Mouse (Mus musculus) kidney, embryonic 16.5 days (tissue): ENCODE measurements around the gene Unc13b. TPM values are rescaled to one million over a fixed set of nuclear protein-coding genes. Genes with fewer than 3 reads are reported as not detected.
A peak's percentile ranks its signal among the peaks of the same experiment; 100 is the strongest.

ENCODE experiments used
- ATAC-seq: fragments of 200-750 bp; cut with Nextera tagmentation; 2 replicates; pipeline ENCODE4 v1.8.0; 2017; ENCODE audit warnings: moderate TSS enrichment; ENCODE audit not compliant: low FRiP score, low TSS enrichment
- H3K27ac ChIP-seq: fragments of 300-500 bp; sonication (generic); 2 replicates; pipeline ENCODE4 v1.5.1; 2014; ENCODE audit warnings: low read length
- H3K27me3 ChIP-seq: fragments of 300-500 bp; sonication (generic); 2 replicates; pipeline ENCODE4 v1.6.1; 2014; ENCODE audit warnings: low read length, control low read depth, mixed read lengths; ENCODE audit not compliant: insufficient read depth
- H3K36me3 ChIP-seq: fragments of 300-500 bp; sonication (generic); 2 replicates; pipeline ENCODE4 v1.6.1; 2014; ENCODE audit warnings: low read length, control low read depth, mixed read lengths; ENCODE audit not compliant: insufficient read depth
- H3K4me1 ChIP-seq: fragments of 300-500 bp; sonication (generic); 2 replicates; pipeline ENCODE4 v1.6.1; 2014; ENCODE audit warnings: low read length, control low read depth, mixed read lengths; ENCODE audit not compliant: insufficient read depth
- H3K4me2 ChIP-seq: fragments of 300-500 bp; sonication (generic); replicated peaks from 2 replicates; pipeline ENCODE4 v1.6.1; 2014; ENCODE audit warnings: low read depth, low read length
- H3K4me3 ChIP-seq: fragments of 300-500 bp; sonication (generic); 2 replicates; pipeline ENCODE4 v1.5.1; 2014; ENCODE audit warnings: mild to moderate bottlenecking, low read length
- H3K9ac ChIP-seq: fragments of 300-500 bp; sonication (generic); replicated peaks from 2 replicates; pipeline ENCODE4 v1.6.1; 2014; ENCODE audit warnings: low read length
- H3K9me3 ChIP-seq: fragments of 300-500 bp; sonication (generic); 2 replicates; pipeline ENCODE4 v1.6.1; 2016; ENCODE audit warnings: low read length, control low read depth
- WGBS: fragments of 180-500 bp; shearing (Covaris S2); extraction: QIAGEN DNeasy Blood & Tissue Kit; methylation state at CpG from one replicate; pipeline ENCODE4 v1.1.7; 2014; 5-methylcytosine and 5-hydroxymethylcytosine counted together
- polyA plus RNA-seq: library from polyadenylated mRNA; unstranded; fragments of >200 nt; fragmentation: Nextera tagmentation; extraction: Ambion mirVana; gene quantifications from 2 replicates; pipeline ENCODE4 v1.2.1, GENCODE M21; 2015

Unc13b gene
- polyA plus RNA-seq, 1 experiment from 2014 or later = 6.8 TPM

- ATAC-seq = peak; percentile 65
- Histone ChIP-seq H3K4me3 (no peak overlapping the region), H3K9ac (no peak overlapping the region), H3K4me1 (peaks cover 6% of the 10 kb centered on the region; the same call in 1 of the 2 replicates), H3K36me3 (no peaks in the 10 kb centered on the region), H3K9me3 (no peaks in the 10 kb centered on the region), H3K27ac (no peak overlapping the region), H3K4me2 (no peak overlapping the region), H3K27me3 (no peaks in the 10 kb centered on the region)
- 24% methylated on average over 7 of the region's 7 CpGs for WGBS
Observed at GRCm38 (mm10) chr4:43078071-43078718, 19.4 kb downstream of the Unc13b start.

GRCm38 (mm10) chr4:43082458-43082857 is 23.7 kb downstream of the Unc13b start:
- Histone ChIP-seq H3K4me2 (no peak overlapping the region), H3K27me3 (no peaks in the 10 kb centered on the region), H3K9me3 (no peaks in the 10 kb centered on the region), H3K4me1 (peaks cover 6% of the 10 kb centered on the region; the same call in 1 of the 2 replicates), H3K27ac (no peak overlapping the region), H3K4me3 (no peak overlapping the region), H3K9ac (no peak overlapping the region), H3K36me3 (no peaks in the 10 kb centered on the region)
- ATAC-seq = no peak
- WGBS = 68% methylated on average over 2 of the region's 2 CpGs

- Histone ChIP-seq H3K9me3 (no peaks in the 10 kb centered on the region), H3K4me3 (no peak overlapping the region), H3K4me1 (no peaks in the 10 kb centered on the region), H3K4me2 (no peak overlapping the region), H3K27ac (no peak overlapping the region), H3K27me3 (no peaks in the 10 kb centered on the region), H3K9ac (no peak overlapping the region), H3K36me3 (no peaks in the 10 kb centered on the region)
- 85% methylated on average over 2 of the region's 2 CpGs for WGBS
- ATAC-seq = no peak
Observed at GRCm38 (mm10) chr4:43089950-43090349, 31.2 kb downstream of the Unc13b start.

- 64% methylated on average over 4 of the region's 4 CpGs for WGBS
Observed at GRCm38 (mm10) chr4:43091183-43091582, 32.4 kb downstream of the Unc13b start.

GRCm38 (mm10) chr4:43113491-43113890 is 54.7 kb downstream of the Unc13b start:
- ATAC-seq = no peak
- H3K36me3 ChIP-seq = no peaks in the 10 kb centered on the region
- no peak overlapping the region for H3K27ac ChIP-seq
- H3K4me2 ChIP-seq = no peak overlapping the region
- no peak overlapping the region for H3K9ac ChIP-seq
- H3K4me3 ChIP-seq = no peak overlapping the region
- H3K4me1 ChIP-seq = no peaks in the 10 kb centered on the region
- no peaks in the 10 kb centered on the region for H3K9me3 ChIP-seq
- no peaks in the 10 kb centered on the region for H3K27me3 ChIP-seq

More at GRCm38 (mm10) chr4:43091183-43091582, 32.4 kb downstream of the Unc13b start:
- Histone ChIP-seq H3K4me3 (no peak overlapping the region), H3K9ac (no peak overlapping the region), H3K36me3 (no peaks in the 10 kb centered on the region), H3K27me3 (no peaks in the 10 kb centered on the region), H3K9me3 (no peaks in the 10 kb centered on the region), H3K27ac (no peak overlapping the region), H3K4me2 (no peak overlapping the region), H3K4me1 (no peaks in the 10 kb centered on the region)
- ATAC-seq = no peak

GRCm38 (mm10) chr4:43114512-43114911 is 55.8 kb downstream of the Unc13b start:
- Histone ChIP-seq H3K4me1 (no peaks in the 10 kb centered on the region), H3K36me3 (no peaks in the 10 kb centered on the region), H3K9me3 (no peaks in the 10 kb centered on the region), H3K27ac (no peak overlapping the region), H3K4me2 (no peak overlapping the region), H3K9ac (no peak overlapping the region), H3K27me3 (no peaks in the 10 kb centered on the region), H3K4me3 (no peak overlapping the region)
- 82% methylated on average over 2 of the region's 2 CpGs for WGBS
- no peak for ATAC-seq

- Histone ChIP-seq H3K9me3 (no peaks in the 10 kb centered on the region), H3K36me3 (no peaks in the 10 kb centered on the region), H3K9ac (no peak overlapping the region), H3K4me2 (no peak overlapping the region), H3K4me3 (no peak overlapping the region), H3K4me1 (no peaks in the 10 kb centered on the region), H3K27me3 (no peaks in the 10 kb centered on the region), H3K27ac (no peak overlapping the region)
- ATAC-seq = no peak
- WGBS = 13% methylated on average over 2 of the region's 2 CpGs
Observed at GRCm38 (mm10) chr4:43114946-43115345, 56.2 kb downstream of the Unc13b start.

GRCm38 (mm10) chr4:43116249-43116648 is 57.5 kb downstream of the Unc13b start:
- no peak overlapping the region for H3K9ac ChIP-seq
- WGBS = 73% methylated on average over 2 of the region's 2 CpGs
- H3K27ac ChIP-seq = no peak overlapping the region
- H3K36me3 ChIP-seq = no peaks in the 10 kb centered on the region
- H3K27me3 ChIP-seq = no peaks in the 10 kb centered on the region
- ATAC-seq = no peak
- H3K4me1 ChIP-seq = no peaks in the 10 kb centered on the region
- H3K4me2 ChIP-seq = no peak overlapping the region
- H3K4me3 ChIP-seq = no peak overlapping the region
- no peaks in the 10 kb centered on the region for H3K9me3 ChIP-seq

- no peak for ATAC-seq
- H3K27ac ChIP-seq = no peak overlapping the region
- WGBS = 80% methylated on average over 3 of the region's 3 CpGs
- H3K9ac ChIP-seq = no peak overlapping the region
- H3K4me3 ChIP-seq = no peak overlapping the region
- no peaks in the 10 kb centered on the region for H3K9me3 ChIP-seq
- no peaks in the 10 kb centered on the region for H3K4me1 ChIP-seq
- no peaks in the 10 kb centered on the region for H3K36me3 ChIP-seq
- no peak overlapping the region for H3K4me2 ChIP-seq
- H3K27me3 ChIP-seq = no peaks in the 10 kb centered on the region
Observed at GRCm38 (mm10) chr4:43129750-43130149, 71.0 kb downstream of the Unc13b start.

- H3K36me3 ChIP-seq = no peaks in the 10 kb centered on the region
- no peaks in the 10 kb centered on the region for H3K4me1 ChIP-seq
- no peak overlapping the region for H3K27ac ChIP-seq
- ATAC-seq = no peak
- no peaks in the 10 kb centered on the region for H3K27me3 ChIP-seq
- H3K9ac ChIP-seq = no peak overlapping the region
- H3K4me3 ChIP-seq = no peak overlapping the region
- H3K4me2 ChIP-seq = no peak overlapping the region
- no peaks in the 10 kb centered on the region for H3K9me3 ChIP-seq
- 82% methylated on average over 1 of the region's 1 CpGs for WGBS
Observed at GRCm38 (mm10) chr4:43142610-43143009, 83.9 kb downstream of the Unc13b start.
